Mouse (Mus musculus): ENCODE measurements at regions not wholly inside any gene's neighbourhood (a gene's known extent, or its start where the extent isn't known, plus 50 kb on each side); places are given as distances from the start of the nearest gene placed in this dataset.
A peak's percentile ranks its signal among the peaks of the same experiment; 100 is the strongest.

DNA sequence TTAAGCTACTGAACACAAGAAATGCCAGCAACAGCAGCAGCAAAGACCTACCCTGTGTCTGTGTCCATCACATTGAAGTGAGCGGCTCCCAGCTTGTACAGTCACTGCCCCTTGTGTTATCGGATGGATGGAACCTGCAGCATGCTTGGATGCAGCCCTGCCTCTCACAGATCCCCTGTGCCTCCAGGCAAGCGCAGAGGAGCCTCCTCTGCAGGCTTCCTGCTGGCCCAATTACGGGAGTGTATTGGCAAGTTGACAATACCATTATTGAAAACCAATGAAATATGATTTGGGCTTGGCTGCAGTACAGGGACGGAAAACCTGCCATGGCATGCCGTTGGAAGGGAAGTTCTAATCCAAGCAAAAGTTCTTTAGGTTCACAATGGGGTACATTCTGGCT is 81.9 kb upstream of the Otos start:
- DNase-seq, result no peak

DNA sequence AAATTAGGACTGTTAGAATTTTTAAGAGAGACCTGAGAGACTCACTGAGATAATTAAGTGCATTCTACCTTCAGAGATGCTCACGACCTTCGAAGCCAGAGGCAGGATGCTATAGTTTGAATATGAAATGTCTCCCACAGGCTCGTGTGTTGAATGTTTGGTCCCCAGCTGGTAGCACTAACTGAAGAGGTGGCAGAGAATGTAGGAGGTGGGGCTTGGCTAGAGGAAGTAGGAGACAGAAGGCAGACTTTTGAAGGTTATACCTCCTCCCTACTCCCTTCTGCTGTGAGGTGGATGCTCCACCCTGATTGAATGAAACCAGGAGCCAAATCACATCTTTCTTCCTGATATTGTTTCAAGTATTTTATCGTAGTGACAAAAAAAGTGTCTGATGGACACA is 79.3 kb upstream of the Otos start:
- DNase-seq, result no peak

DNA sequence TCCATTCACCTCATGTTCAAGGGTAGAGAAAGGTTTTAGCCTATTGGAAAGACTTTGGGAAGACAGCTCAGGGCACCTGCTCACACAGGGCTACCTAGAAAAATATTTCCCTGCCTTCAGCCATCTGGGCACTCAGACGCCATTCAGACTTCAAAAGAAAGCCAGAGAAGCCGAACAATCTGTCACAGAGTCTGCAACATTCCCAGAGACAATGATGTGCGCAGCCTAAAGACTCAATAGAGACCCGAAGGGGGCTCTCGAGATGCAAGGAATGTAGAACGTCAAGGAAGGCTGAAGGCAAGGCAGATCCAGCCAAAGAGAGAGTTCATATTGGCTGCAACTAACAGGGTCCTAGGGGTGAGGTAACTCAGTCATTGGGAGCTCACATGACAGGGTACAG is 78.7 kb upstream of the Otos start:
- DNase-seq, result no peak

DNA sequence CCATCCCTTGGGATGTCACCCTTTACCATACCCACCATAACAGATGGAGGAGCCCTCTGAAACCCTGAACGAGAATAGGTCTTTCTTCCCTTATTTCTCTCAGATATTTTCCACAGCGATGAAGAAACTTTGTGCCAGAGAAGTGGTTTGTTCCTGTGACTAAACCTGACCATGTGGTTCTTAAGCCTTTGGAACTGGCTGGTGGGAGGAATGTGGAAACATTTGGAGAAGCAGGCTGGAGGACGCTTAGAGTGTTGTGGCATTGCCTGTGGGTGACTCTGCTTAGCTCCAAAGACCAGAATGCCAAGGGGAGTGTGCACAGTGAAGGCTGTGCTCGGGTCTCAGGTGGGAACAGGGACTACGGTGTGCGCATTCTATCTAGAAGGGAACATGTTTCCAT is 77.7 kb upstream of the Otos start:
- DNase-seq, result no peak

DNA sequence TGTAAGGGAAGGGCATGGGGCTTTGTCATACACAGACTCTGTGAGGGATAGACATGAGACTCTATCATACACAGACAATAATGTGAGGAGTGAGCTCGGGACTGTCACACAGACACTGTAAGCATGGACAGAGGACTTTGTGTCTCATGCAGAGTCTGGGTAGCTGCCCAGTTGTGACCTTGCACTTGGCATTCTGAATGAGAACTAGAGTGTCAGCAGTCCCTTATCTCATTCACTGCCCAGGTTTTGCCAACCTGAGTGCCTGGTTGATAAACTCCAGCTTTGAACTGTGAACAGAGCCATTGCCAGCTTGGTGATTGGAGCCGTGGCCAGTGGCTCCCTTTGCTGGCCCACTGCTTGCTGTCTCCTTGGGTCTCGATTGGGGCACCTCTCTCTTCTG is 75.5 kb upstream of the Otos start:
- DNase-seq, result no peak

DNA sequence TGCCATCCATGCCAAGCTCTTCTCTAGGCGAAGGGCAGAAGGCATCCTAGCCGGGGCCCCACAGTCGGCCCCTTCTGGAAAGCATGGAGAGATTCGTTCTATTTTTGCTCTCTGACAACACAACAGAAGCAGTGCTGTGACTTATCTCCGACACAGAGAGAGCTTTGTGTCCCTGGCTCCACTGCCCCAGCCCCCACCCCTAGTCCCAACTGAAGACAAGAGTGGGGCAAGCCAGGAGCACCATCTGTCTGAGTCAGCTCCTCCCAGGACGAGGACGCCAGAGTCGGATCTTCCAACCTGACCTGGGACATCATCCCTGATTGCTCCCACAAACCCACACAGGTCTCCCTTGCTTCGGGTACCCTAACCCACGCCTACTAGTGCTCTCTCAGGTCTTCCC is 71.9 kb upstream of the Otos start:
- DNase-seq, result no peak

DNA sequence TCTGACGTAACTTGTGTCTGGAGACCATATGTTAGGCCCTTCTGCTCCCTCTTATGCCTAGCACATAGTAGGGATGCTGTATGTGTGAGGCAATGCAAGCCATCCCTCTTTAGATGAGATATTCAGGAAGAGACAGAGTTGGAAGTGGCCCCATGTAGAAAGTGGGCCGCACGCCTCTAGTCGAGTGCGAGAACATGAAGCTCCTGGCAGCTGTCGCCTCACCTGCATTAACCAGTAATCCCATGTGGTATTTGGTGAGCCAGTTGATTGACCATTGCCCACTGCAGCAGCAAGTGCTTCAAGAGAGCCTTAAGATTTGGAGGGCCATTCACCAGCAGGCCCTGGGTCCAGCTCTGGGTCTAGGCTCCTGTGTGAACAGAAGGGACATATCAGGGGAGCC is 71.2 kb upstream of the Otos start:
- DNase-seq, result no peak

DNA sequence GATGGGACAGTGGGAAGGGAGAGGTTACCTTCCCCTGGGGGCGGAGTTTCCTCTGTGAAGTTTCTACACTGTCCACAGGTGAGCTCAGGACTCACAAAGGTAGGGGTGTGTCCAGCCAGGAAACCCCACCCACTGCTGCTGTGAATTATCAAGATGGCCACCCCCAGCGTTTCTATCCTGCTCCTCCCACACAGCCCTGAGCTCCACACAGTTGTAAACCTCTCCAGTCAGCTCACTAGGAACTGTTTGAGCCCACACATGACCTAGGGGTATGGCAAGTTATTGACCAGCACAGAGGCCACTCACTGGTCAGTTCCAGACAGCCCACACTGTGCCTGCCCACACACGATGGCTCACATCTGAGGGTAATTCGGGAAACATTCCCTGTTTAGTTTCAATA is 69.5 kb upstream of the Otos start:
- DNase-seq, result no peak

DNA sequence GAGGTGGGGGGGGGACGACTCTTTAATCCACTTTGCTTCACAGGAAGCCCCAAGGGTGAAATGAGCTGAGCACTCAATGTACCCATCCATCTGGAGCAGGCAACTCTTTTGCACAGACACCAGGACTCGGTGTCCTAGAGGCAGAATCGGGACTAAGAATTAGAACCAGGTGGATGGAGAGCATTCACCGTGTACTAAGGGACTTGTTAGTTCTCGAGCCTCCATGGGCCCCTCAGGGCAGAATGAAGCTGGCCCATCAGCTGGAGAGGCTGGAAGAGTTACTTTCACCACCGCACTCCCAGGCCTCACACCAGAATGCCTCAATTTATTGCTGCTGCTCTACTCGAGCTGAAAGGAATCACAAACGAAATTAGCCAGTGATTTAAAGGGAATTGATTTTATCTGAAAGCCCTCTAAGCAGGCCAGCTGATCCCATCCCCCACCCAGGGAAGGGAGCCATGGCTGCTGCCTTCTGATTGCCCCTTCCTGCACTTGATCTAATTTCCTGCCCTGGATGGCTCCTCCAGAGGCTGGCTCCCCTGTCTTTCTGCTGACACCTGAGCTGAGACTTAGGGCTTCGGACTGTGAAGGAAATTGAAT is 66.2 kb upstream of the Otos start:
- no peak for DNase-seq

DNA sequence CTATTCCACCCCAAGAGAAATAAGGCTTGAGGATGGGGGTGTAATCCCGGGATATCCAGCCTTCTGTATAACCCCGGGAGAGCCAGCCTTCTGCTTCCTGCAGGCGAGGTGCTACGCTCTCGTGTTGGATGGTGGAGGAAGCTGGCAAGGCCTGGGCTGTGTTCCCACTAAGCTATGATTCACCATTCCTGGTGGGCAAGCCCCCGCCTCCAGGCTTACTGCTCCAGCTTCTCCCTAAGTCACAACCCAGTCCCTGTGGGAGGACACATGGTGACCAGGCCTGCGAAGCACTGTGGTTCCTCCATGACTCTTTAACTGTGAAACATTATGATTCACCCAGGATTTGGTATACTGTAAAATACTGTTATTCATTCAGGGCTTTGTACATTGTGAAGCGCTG is 63.7 kb upstream of the Otos start:
- no peak for DNase-seq

DNA sequence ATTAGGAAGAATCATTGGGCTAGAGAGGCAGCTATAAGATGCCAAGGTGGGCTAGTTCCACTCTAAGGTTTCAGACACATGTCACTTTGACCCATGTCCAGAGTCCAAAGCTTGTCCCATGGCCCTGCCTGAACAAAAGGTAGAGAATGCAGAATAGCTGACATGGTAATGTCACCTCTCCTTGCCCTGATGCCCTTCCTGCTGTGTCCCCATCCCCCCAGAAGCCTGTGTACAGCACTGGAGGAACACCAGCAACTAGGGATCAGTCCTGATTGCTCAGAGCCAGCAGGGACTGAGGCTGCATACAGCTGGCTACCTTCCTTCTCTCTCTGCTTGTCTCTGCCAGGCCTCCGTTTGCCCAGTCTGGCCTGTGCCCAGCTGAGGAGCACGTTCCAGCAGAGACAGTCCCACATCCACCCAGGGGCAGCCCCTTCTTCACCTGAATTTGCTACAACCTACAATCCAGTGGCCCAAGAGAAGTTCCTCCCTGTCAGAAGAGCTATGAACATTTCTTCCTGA is 61.7 kb upstream of the Otos start:
- no peak for DNase-seq

DNA sequence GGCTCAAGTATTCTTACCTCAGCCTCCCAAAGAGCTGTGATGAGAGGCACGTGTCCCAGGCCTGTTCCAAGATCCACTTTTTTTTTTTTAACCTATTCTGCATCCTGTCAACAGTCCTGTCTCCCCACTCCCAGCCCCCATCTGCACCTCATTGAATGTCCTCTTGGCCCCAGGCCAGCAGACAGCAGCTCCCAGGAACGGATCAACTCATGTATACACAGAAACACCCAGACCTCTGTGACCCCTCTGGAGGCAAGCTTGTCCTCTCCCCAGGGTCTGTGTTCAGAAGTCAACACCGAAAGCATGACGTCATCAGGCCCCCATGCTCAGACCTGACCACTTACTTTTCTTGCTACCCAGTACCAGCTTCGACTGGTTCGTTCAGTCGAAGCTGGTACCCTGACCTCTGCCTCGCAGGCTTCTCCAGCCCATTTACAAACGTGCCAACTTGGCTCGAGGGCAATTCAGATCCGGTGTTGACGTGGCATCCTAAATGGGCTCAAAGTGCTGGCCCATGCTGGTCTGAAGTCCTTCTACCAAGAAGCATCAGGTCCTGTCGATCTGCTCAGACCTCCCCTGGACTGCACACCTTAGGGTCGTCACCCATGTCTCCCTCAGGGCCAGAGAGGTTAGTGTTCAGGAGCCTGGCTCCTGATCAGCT is 60.7 kb upstream of the Otos start:
- peak; percentile 49 for DNase-seq

DNA sequence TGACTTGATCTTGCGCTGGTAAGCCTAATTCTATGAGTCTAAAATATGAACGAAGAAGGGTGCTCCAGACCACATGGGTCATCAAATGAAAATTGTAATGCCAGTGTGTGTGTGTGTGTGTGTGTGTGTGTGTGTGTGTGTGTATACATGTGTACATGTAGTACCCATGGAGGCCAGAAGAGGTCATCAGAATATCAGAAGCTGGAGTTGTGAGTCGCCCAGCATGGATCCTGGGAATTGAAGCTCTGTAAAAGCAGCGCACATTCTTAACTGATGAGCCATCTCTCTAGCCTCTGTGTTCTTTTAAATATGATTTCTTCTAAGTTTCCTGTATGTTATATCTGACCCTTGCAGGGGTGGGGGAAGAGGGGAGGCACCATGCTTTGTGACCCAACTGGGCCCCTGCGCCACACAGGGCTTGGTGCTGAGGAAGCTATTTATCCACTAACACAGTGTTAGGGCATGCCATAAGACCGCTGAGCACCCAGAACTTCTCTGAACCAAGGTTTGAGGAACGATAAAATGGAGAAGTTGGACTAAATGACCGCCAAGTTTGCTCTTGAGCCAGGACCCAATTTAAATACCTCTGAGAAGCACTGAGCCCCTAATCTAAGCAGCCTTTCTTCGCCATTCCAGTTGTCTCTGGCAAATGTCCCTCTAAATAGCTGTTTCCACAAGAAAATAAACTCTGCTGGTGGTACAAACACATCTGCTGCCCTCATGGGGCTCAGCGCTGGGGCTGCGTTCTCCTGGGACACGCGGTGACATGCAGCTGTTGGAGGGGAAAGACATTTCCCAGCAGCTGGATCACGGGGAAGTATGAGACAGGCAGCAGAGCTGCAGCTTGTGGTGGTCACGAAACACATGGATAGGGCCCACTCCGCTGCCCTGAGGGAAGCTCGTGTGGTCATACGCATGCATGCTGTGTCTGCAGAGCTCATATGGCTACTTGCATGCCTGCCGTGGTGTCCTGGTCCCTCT is 59.6 kb upstream of the Otos start:
- no peak for DNase-seq

DNA sequence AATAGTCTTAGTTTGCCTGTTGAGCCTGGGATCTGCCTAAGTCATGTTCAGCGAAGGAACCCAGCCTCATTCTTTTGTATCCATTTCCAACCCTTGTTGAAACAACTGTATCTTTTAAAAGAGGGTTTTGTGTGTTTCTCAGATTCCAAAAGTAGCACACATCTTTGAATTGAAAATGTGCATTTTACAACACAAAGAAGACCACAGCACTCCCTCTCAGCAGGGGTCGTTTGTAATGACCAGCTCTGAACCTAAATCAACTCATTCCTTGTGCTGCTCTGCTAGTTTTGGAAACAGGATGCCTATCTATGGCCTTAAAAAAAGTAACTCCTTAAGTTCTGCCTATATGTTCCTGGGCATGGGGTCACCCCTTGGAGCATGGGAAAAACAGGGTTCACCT is 58.8 kb upstream of the Otos start:
- no peak for DNase-seq

DNA sequence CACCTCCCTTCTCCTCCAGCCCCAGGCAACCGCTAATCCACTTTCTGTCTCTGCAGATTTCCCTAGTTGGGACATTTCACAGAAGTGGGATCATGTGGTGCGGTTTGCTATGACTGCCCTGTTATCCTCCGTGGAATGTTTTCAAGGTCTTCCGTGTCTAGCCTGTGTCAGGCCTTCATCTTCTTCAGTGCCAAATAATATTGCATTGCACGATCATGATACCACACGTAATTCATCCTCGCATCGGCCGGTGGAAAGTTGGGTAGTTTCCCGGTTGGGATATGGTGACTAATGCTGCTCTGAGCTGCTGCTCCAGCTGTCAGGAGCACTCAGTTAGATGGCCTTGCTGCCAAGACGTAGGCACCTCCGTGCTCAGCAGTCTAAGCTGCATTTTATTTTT is 55.3 kb upstream of the Otos start:
- DNase-seq, result no peak

DNA sequence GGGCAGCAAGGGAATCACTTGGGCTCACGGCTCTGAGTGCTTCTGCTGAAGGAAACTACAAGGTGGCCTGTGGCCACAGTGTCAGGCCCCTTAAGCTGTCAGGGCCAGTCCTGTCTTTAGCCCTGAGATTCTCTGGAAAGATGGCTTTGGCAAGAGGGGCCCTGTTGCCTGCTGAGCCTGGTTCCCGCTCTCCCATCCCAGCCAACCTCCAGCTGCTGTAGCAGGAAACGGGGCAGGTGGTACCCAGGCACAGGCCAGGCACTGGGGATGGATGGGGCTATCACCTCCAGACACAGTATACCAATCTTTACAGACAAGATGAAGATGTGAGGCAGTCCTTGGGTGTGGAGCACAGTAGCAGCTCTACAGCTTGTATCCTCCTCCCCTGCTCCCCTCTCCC is 54.6 kb upstream of the Otos start:
- DNase-seq, result no peak

DNA sequence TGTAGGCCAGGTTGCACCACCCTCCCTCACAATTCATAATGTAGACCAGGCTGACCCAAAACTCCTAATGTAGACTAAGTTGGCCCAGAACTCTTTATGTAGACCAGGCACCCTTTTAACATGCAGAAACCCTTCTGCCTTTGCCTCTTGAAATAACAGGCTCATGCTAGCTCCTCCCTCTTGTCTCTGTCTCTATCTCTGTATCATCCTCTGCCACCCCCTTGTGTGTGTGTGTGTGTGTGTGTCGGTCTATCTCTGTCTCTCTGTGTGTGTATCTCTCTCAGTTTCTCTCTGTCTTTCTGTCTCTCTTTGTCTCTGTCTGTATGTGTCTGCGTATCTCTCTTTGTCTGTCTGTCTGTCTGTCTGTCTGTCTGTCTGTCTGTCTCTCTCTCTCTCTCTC is 51.5 kb upstream of the Otos start:
- no peak for DNase-seq

DNA sequence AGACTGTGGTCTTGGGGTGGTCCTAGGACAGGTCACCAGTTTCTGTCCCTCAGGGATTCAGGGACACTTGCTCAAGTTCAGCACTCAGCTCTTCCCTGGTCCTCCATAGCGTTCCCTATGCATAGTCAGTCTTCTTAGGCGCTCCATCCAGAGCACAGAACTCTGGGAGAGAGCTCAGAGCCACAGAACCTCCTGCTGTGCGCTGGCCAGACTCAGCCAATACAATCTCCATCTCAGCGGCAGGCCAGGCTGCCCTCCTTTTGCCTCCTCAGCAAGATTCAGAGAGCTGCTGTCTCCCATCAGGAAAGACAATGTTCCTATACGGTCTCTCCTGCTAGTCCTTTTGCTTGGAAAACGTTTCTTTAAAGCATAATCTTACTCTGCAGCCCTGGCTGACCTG is 51.1 kb upstream of the Otos start:
- DNase-seq, result no peak

DNA sequence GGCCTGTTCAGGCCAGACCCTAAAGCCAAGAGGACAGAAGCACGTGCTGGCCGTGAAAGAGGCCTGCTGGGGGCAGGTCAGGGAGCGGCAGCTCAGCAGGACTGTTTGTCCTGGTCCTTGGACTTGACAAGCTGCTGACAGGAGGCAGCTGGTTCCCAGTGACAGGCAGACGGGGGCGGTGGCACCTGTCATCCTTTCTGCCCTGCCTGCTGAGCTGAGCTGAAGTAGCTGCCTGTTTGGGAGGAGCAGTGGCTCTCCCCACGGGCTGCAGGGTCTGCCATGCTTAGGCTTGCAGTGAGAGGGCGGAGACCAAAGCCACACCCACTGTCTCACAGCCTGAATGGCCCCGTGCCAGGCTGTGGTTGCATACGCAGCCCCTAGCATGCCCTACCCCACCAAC is 50.4 kb upstream of the Otos start:
- no peak for DNase-seq

DNA sequence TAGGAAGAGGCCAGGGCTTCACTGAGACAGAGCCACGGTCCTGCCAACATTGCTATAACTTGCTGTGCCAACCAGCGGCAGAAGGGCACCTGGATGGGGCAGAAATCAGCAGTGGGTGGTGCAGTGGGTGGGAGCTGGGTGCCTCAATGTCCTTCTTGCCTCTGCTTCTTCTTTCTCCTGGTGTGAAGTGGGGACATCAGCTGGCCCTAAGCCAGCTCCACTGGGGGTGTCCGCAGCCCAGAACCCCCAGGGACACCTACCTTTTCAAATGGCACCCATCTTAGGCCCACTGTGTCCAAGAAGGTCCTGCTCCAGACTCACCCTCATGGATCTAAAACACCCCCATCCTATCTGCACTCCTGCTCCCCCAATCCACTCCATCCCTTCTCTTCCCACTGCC is 49.9 kb upstream of the Otos start:
- no peak for DNase-seq

Measured in kidney, adult 11 months (tissue).